Mouse (Mus musculus): ENCODE measurements around the gene Fermt2.
"Not testable (repeated sequence)": the region's sequence is repeated elsewhere in the genome, so short reads cannot be mapped to it uniquely, and the experiment has no call there.

Gene Fermt2

GRCm38 (mm10) chr14:45510787-45511186, 19.1 kb downstream of the Fermt2 start:
- no peak for DNase-seq (ENCODE audit: low read depth, low spot score)

- DNase-seq (ENCODE audit: low read depth, low spot score): peak; percentile 30
Measured at GRCm38 (mm10) chr14:45507923-45508322, 22.0 kb downstream of the Fermt2 start.

GRCm38 (mm10) chr14:45507447-45507846, 22.5 kb downstream of the Fermt2 start:
- DNase-seq (ENCODE audit: low read depth, low spot score): no peak

GRCm38 (mm10) chr14:45507032-45507431, 22.9 kb downstream of the Fermt2 start:
- DNase-seq (ENCODE audit: low read depth, low spot score): peak; percentile 70

GRCm38 (mm10) chr14:45506165-45506564, 23.8 kb downstream of the Fermt2 start:
- no peak for DNase-seq (ENCODE audit: low read depth, low spot score)

GRCm38 (mm10) chr14:45504422-45505113, 25.4 kb downstream of the Fermt2 start:
- DNase-seq (ENCODE audit: low read depth, low spot score): no peak

GRCm38 (mm10) chr14:45503934-45504333, 26.0 kb downstream of the Fermt2 start:
- DNase-seq (ENCODE audit: low read depth, low spot score): no peak

GRCm38 (mm10) chr14:45500052-45500451, 29.9 kb downstream of the Fermt2 start:
- no peak for DNase-seq (ENCODE audit: low read depth, low spot score)

- no peak for DNase-seq (ENCODE audit: low read depth, low spot score)
Measured at GRCm38 (mm10) chr14:45497116-45497515, 32.8 kb downstream of the Fermt2 start.

GRCm38 (mm10) chr14:45495810-45496209, 34.1 kb downstream of the Fermt2 start:
- DNase-seq (ENCODE audit: low read depth, low spot score): not testable (repeated sequence)

GRCm38 (mm10) chr14:45493891-45494290, 36.0 kb downstream of the Fermt2 start:
- DNase-seq (ENCODE audit: low read depth, low spot score): no peak

- no peak for DNase-seq (ENCODE audit: low read depth, low spot score)
Measured at GRCm38 (mm10) chr14:45492668-45493067, 37.2 kb downstream of the Fermt2 start.

GRCm38 (mm10) chr14:45492038-45492437, 37.9 kb downstream of the Fermt2 start:
- peak; percentile 77 for DNase-seq (ENCODE audit: low read depth, low spot score)

GRCm38 (mm10) chr14:45487201-45487600, 42.7 kb downstream of the Fermt2 start:
- DNase-seq (ENCODE audit: low read depth, low spot score): not testable (repeated sequence)

GRCm38 (mm10) chr14:45483361-45483760, 46.6 kb downstream of the Fermt2 start:
- DNase-seq (ENCODE audit: low read depth, low spot score): not testable (repeated sequence)

GRCm38 (mm10) chr14:45478977-45479806, 50.7 kb downstream of the Fermt2 start:
- DNase-seq (ENCODE audit: low read depth, low spot score): no peak

GRCm38 (mm10) chr14:45478515-45478914, 51.4 kb downstream of the Fermt2 start:
- DNase-seq (ENCODE audit: low read depth, low spot score): no peak

- no peak for DNase-seq (ENCODE audit: low read depth, low spot score)
Measured at GRCm38 (mm10) chr14:45477651-45478050, 52.3 kb downstream of the Fermt2 start.

GRCm38 (mm10) chr14:45476990-45477389, 52.9 kb downstream of the Fermt2 start:
- no peak for DNase-seq (ENCODE audit: low read depth, low spot score)

GRCm38 (mm10) chr14:45472536-45472935, 57.4 kb downstream of the Fermt2 start:
- DNase-seq (ENCODE audit: low read depth, low spot score): no peak

GRCm38 (mm10) chr14:45469446-45469845, 60.5 kb downstream of the Fermt2 start:
- no peak for DNase-seq (ENCODE audit: low read depth, low spot score)

- DNase-seq (ENCODE audit: low read depth, low spot score): not testable (repeated sequence)
Measured at GRCm38 (mm10) chr14:45466371-45466770, 63.5 kb downstream of the Fermt2 start.
